Mouse (Mus musculus) embryo, embryonic 11.5 days (tissue): ENCODE measurements at regions not wholly inside any gene's neighbourhood (a gene's known extent, or its start where the extent isn't known, plus 50 kb on each side); places are given as distances from the start of the nearest gene placed in this dataset.

Source experiments
- DNase-seq: peaks from one replicate; pipeline ENCODE4 v3.0.0-alpha.2; 2012; ENCODE audit warnings: low read depth, low spot score

DNA sequence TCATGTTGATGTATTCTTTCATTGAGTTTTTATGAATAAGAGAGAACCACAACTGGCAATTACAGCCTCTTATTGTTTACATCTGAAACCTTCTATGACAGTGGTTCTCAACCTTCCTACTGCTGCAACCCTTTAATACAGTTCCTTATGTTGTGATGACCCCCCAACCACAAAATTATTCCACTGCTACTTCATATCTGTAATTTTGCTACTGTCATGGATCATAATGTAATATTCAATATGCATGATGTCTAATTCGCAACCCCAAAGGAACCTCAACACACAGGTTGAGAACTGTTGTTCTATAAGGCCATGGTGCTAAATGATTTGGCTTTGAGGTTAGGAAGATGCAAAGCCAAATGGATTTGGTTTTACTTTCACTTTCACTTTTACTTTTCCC lies 227.9 kb upstream of the Zic4 start:
- DNase-seq = no peak

DNA sequence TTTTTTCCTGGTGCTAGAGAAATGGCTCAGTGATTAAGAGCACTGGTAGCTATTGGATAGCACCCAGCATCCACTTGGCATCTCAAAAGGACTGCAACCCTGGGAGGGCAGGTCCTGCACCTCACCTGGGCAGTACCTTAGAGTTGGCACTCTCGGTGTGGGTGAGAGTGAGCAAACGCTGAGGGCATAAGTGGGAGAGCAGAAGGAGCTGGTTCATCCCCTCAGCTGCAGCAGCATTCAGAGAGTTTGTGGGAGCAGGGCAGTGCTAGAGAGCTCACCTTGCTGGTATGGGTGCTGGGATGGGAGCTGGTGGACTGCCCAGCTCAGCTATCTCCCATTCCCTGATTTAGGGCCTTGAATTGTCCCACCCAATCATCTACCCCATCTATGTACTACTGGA lies 227.1 kb upstream of the Zic4 start:
- DNase-seq = no peak

DNA sequence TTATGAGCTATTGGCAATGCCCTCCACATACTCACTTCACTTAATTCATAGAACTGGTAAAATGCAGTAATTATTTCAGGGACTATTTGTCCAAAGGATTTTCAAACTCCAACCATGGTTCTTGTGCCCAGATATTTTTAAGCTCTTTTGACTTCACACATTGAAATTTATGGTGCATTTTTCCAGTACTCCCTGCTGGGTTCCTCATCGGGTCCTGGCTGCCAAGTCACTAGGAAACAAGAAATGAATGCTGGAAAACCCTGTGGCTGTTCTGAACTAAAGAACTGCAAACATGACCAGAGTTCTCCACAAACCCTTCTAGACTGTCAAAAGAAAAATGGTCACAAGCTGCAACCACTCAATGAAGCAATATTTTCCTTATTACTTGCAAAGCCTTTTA lies 221.6 kb upstream of the Zic4 start:
- no peak for DNase-seq

DNA sequence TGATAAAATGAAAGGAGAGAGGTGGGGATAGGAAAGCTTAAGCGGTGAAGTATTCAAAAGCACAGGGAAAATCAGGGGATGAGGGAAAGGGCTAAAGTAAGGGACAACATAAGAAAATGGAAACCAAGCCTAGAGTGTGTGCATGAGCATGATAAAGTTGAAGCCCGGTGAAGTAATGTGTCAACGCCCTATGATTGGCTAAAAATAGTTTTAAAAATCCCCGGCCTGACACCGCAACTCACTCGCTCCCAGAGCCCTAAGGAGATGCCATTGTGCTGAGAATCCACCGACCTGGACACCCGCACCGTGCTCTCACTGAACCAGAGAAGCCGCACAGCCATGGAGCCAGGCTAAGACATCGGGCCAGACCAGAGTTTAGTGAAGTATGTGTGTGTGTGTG lies 210.3 kb upstream of the Zic4 start:
- DNase-seq = no peak

DNA sequence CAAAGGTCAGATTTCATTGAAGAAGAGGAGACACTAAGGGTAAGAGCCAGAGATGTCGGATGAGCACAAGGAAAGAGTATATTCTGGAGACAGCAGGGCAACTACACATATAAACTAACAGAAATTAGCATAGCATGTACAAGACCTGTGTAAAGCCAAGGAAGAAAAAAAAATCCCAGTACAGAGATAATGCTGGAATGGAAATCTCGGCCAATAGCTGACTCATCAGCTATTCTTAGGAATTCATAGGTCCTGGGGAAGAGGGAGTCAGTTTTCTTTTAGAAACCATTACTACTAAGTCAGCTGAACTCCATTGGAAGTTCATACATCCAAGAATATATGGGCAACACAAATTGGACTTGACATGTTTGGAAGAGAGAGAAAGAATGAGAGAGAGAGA lies 202.9 kb upstream of the Zic4 start:
- no peak for DNase-seq

DNA sequence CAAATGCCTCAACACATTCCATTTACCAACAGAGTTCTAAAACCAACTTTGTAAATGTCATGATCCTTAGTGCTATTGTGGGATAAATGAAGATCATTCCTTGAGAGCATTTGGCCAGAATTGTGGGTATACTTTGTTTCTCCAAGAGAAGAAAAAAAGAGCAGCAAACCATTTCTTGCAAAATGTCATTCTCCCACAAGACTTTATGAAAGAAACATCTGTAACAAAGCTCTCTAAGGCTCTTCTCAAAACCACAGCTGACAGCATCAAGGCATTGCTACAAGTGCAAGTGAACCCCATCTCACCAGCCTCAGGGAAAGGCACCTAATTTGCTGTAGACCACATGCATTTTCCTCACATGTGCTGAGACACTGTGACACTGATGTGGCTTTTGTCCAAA lies 194.3 kb upstream of the Zic4 start:
- no peak for DNase-seq

DNA sequence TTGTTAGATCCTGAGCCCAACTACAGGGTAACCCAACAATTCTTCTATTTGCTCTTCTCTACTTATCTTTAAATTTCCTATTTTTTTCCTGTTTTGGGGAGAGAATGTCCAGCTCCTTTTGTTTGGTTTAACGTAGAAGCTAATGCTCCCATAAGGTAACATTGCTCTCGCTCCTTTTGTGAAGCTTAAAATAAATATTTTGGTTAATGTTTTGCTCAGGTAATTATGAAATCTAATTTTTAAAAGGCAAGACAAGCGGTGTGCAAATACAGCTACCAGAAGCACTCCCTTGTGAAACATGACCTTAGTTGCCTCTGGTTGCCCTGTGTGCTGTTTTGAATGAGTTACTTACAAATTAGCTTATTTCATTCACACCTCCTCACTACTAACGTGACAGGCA lies 169.0 kb upstream of the Zic4 start:
- DNase-seq = no peak

DNA sequence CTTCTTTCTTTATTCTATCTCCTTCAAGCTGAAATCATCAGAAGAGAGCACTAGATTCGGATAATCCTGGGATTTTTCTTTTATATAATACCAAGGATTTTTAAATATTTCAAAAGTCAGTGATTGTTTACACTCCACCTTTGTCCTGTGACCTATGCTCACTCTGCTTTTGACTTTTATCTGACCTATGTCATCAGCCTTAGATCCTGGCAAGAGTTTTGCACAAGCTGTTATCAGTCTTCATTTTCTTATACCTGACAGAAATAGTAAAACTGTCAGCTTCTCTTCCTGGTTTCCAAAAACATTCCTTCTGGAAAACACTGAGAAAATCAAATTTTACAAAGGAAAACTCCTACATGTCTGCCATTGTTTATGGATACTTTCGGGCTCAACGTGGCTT lies 168.3 kb upstream of the Zic4 start:
- DNase-seq = no peak

DNA sequence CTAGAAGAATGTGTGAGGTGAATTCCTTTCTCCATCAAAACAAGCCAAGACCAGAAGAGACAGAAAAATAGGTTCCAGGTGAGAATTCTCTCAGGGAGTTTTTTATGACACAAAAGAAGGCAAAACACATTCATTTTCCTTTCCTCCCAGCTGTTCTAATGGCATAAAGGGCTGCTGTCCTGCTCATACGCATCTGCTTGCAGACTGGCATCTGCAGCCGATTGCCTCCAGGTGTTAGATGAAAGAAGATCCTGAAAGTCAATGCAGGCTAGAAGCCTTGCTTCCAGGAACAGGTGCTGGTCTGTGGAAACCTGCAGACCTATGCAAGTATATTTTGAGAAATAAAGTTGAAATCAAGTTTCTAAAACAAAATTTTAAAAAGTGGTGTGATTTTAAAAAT lies 154.9 kb upstream of the Zic4 start:
- no peak for DNase-seq

DNA sequence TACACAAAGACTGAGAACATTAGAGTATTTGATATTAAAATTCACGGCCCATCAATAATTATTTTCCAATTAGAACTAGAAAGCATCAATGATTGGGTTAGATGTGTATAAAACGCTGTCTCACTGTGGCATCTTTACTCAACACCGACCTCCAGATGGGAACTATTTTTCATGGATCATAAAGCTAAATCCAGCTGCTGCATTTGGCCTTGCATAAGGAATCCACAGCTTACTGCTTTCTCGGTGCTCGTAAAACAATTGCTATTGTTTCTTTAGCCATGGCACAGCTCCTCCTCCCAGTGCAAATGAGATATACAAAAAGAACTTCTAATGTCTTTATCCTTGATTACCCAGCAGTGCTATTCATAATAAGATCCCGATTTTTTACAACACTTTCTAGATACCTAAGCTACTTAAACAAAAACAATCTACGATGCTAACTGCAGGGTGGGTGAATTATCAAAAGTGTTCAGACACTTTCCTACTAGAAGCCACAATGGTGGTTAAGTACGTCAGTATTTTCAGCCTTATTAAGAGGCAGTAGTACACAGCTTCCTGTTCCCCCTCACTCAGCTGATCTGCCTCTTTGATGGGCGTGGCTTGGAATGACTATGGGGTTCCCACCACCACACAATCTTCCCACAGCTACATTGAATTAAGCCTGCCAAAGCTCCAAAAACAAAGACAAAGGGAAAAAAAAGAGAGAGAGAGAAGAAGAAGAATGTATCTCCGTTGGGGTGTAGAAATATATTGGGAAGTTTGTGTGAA lies 134.4 kb upstream of the Zic4 start:
- DNase-seq = no peak

DNA sequence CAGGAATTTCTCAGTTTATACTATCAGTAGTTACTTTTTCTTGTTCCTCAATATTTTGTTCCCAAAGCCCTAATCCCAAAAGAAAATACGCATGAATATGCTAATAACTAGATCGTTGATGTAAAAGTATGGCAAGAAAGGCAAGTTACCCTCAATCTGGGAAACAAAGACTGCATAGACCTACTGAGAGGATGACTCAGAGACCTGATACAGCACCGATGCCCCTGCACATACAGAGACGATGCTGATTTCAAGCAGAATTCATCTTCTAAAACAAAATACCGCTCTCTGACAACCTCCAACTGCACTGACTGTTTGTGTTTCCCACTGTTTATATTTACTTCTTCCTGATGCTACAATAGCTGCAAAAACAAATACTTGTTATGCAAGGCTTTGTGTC lies 133.7 kb upstream of the Zic4 start:
- DNase-seq = no peak

DNA sequence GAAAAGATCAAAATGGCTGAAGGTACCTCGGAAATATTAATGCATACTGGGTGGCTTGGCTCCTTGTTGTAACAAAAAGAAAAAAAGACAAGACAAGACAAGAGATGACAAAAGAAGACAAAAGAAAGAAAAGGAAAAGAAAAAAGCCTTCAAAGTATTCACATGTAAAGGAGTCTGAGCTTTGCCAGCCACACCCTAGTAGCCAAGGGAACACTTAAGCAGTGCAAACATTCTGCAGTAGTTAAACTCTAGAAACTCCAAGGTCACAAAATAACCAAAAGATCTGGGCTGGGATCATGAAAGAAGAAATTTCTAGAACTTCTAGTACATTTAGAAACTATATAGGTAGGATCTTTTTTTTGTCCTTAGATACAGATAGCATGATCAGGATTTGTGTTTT lies 108.3 kb upstream of the Zic4 start:
- no peak for DNase-seq

DNA sequence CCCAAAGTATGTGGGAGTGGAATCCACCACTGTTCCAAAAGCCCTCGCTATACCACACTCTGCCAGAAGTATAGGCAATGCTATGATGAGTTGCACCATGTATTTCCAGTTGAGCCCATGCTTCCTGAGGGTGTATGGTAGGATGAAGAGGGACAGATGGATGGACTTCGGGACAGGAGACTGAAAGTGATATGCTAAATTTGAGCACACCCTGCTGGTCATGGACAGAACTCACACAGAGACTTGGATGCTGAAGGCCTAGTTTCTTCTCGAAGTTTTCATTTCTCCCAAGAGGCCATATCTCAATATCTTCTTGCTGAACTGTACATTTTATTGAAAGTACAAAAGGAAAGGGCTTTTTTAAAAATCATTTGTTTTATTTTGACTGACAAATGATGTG lies 70.9 kb upstream of the Zic4 start:
- DNase-seq = no peak
